In the genomic region with DNA sequence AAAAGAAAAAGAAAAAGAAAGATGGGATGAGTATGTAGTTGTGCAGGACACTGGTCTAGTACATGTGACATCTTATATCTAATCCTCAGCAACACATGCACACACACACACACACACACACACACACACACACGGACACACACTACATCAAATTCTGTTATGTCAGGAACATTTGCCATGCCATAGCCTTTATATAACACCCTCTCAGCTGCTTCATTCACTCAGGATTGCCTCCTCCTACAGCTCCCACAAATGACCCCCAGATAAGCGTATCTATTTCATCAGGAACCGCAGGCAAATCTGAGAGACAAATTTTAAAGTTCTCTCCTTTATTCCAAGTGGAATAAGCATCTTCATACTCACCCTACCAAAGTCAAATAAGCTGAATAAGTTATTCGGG, we compare ENCODE assay signal across 35 mouse cellular contexts. TPM values are rescaled to one million over a fixed set of nuclear protein-coding genes. Genes with fewer than 3 reads are reported as not detected.
"Had no signal": no experiment of that assay in that cellular context is flagged by ENCODE, and none has a peak within 500 bp of the region (broad histone marks: within the 10 kb centered on the region; RNA-seq: fewer than 3 reads in every experiment).

No protein-coding gene starts in this region.

- H3K4me3 ChIP-seq: heart, adult 2 months; heart, embryonic 13.5 days; heart, embryonic 15.5 days; hindbrain, embryonic 13.5 days; hindbrain, embryonic 15.5 days; kidney, embryonic 15.5 days; limb, embryonic 12.5 days; limb, embryonic 15.5 days; liver, embryonic 12.5 days had no signal

- DNase-seq: gastrocnemius, postnatal 10 days; gastrocnemius, postnatal 36 days; heart, adult 11 months; heart, adult 2 months; heart, postnatal 14 days; heart, postnatal 36 days; kidney, adult 11 months; kidney, adult 2 months; kidney, adult 9 months; kidney, postnatal 14 days; kidney, postnatal 36 days; layer of hippocampus, adult 9-11 months; layer of hippocampus, postnatal 36 days; left cerebral cortex, postnatal 4 days had no signal

- H3K27ac ChIP-seq: heart, adult 2 months; heart, embryonic 13.5 days; heart, embryonic 15.5 days; hindbrain, embryonic 13.5 days; hindbrain, embryonic 15.5 days; hindbrain, postnatal 0 days; kidney, embryonic 15.5 days; kidney, postnatal 0 days; limb, embryonic 12.5 days; limb, embryonic 15.5 days; liver, embryonic 12.5 days had no signal

- H3K36me3 ChIP-seq: heart, embryonic 13.5 days; heart, embryonic 15.5 days; hindbrain, embryonic 13.5 days; hindbrain, embryonic 15.5 days; kidney, embryonic 15.5 days; limb, embryonic 12.5 days; limb, embryonic 15.5 days; liver, embryonic 12.5 days had no signal

- H3K4me2 ChIP-seq: heart, embryonic 11.5 days; heart, embryonic 13.5 days; heart, embryonic 15.5 days; hindbrain, embryonic 13.5 days; hindbrain, embryonic 15.5 days; kidney, embryonic 15.5 days; limb, embryonic 12.5 days; limb, embryonic 15.5 days; liver, embryonic 12.5 days had no signal

- H3K27me3 ChIP-seq: heart, embryonic 13.5 days; heart, embryonic 15.5 days; hindbrain, embryonic 13.5 days; hindbrain, embryonic 15.5 days; kidney, embryonic 15.5 days; limb, embryonic 12.5 days; limb, embryonic 15.5 days; liver, embryonic 12.5 days had no signal

RNA-seq across cellular contexts. Expression of gene Spic, which starts 25.9 kb away (rescaled TPM):
- total RNA-seq: gastrocnemius, postnatal 36 days; hindbrain, postnatal 0 days; layer of hippocampus, adult 18-20 months; layer of hippocampus, adult 8-10 months; layer of hippocampus, postnatal 14 days; layer of hippocampus, postnatal 36 days; left cerebral cortex, adult 18-20 months; left cerebral cortex, adult 8-10 months; left cerebral cortex, postnatal 10 days; left cerebral cortex, postnatal 25 days; left cerebral cortex, postnatal 4 days had no signal
- polyA plus RNA-seq: heart, embryonic 11.5 days; hindbrain, embryonic 11.5 days; hindbrain, embryonic 15.5 days; hindbrain, postnatal 0 days; limb, embryonic 12.5 days had no signal

RNA-seq across cellular contexts. Expression of gene Mybpc1, which starts 54.0 kb away (rescaled TPM):
- total RNA-seq: hematopoietic stem cell, adult 5-6 weeks had no signal
- polyA plus RNA-seq: liver, adult 2 months had no signal
